Mouse (Mus musculus): ENCODE data around the gene Per2.

Per2 gene

GRCm38 (mm10) chr1:91390369-91390768 lies 68.8 kb downstream of the Per2 start:
- DNase-seq (ENCODE audit: low read depth, low spot score): no peak

GRCm38 (mm10) chr1:91381091-91381471 lies 78.0 kb downstream of the Per2 start:
- DNase-seq (ENCODE audit: low read depth, low spot score): no peak

- peak; percentile 76 for DNase-seq (ENCODE audit: low read depth, low spot score)
Measured at GRCm38 (mm10) chr1:91380453-91381090, 78.6 kb downstream of the Per2 start.

GRCm38 (mm10) chr1:91373414-91373835 lies 85.7 kb downstream of the Per2 start:
- DNase-seq (ENCODE audit: low read depth, low spot score): no peak

GRCm38 (mm10) chr1:91370055-91370454 lies 89.1 kb downstream of the Per2 start:
- DNase-seq (ENCODE audit: low read depth, low spot score): no peak

GRCm38 (mm10) chr1:91369408-91369807 lies 89.7 kb downstream of the Per2 start:
- no peak for DNase-seq (ENCODE audit: low read depth, low spot score)

- DNase-seq (ENCODE audit: low read depth, low spot score): no peak
Measured at GRCm38 (mm10) chr1:91367295-91367694, 91.8 kb downstream of the Per2 start.

- peak; percentile 78 for DNase-seq (ENCODE audit: low read depth, low spot score)
Measured at GRCm38 (mm10) chr1:91366215-91367108, 92.7 kb downstream of the Per2 start, which contains the start of gene Erfe. Gene Erfe, plus strand, starts transcription at chr1:91366430.

Measured in R1 (cell line).